Mouse (Mus musculus) stomach, postnatal 0 days (tissue): ENCODE results near the gene Smoc2. TPM values are rescaled to one million over a fixed set of nuclear protein-coding genes. Genes with fewer than 3 reads are reported as not detected.
A peak's percentile ranks its signal among the peaks of the same experiment; 100 is the strongest.

Experiments used
- ATAC-seq: fragments of 200-750 bp; cut with Nextera tagmentation; 2 replicates; pipeline ENCODE4 v1.8.0; 2017; ENCODE audit not compliant: low FRiP score, low TSS enrichment
- DNase-seq: peaks from one replicate; pipeline ENCODE4 v3.0.0-alpha.2; 2016; ENCODE audit warnings: low spot score
- H3K27ac ChIP-seq: fragments of 300-500 bp; sonication (generic); replicated peaks from 2 replicates; pipeline ENCODE4 v1.5.1; 2014; ENCODE audit warnings: mild to moderate bottlenecking, control low read depth
- H3K27me3 ChIP-seq: fragments of 300-500 bp; sonication (generic); 2 replicates; pipeline ENCODE4 v1.6.1; 2014; ENCODE audit warnings: low read length; ENCODE audit not compliant: control insufficient read depth, insufficient read depth
- H3K36me3 ChIP-seq: fragments of 300-500 bp; sonication (generic); 2 replicates; pipeline ENCODE4 v1.6.1; 2014; ENCODE audit warnings: low read length, mixed read lengths; ENCODE audit not compliant: control insufficient read depth, insufficient read depth
- H3K4me1 ChIP-seq: fragments of 300-500 bp; sonication (generic); replicated peaks from 2 replicates; pipeline ENCODE4 v1.6.1; 2014; ENCODE audit warnings: antibody characterized with exemption; ENCODE audit not compliant: control insufficient read depth, insufficient read depth
- H3K4me2 ChIP-seq: fragments of 300-500 bp; sonication (generic); replicated peaks from 2 replicates; pipeline ENCODE4 v1.6.1; 2014; ENCODE audit warnings: low read depth, mild to moderate bottlenecking, control low read depth, moderate library complexity
- H3K4me3 ChIP-seq: fragments of 300-500 bp; sonication (generic); 2 replicates; pipeline ENCODE4 v1.5.1; 2014; ENCODE audit warnings: low read depth, low read length, control low read depth
- H3K9ac ChIP-seq: fragments of 300-500 bp; sonication (generic); 2 replicates; pipeline ENCODE4 v1.6.1; 2014; ENCODE audit warnings: mild to moderate bottlenecking, low read length, control low read depth, mixed read lengths
- H3K9me3 ChIP-seq: fragments of 300-500 bp; sonication (generic); 2 replicates; pipeline ENCODE4 v1.6.1; 2016; ENCODE audit warnings: low read length; ENCODE audit not compliant: control insufficient read depth
- CTCF ChIP-seq: IDR thresholded peaks from 2 replicates; pipeline ENCODE4 v1.5.1; 2016; ENCODE audit warnings: antibody characterized with exemption, low read depth, mild to moderate bottlenecking, moderate library complexity
- EP300 ChIP-seq: optimal IDR thresholded peaks from 2 replicates; pipeline ENCODE3; 2016; ENCODE audit warnings: antibody characterized with exemption
- WGBS: fragments of 180-500 bp; shearing (Covaris S2); extraction: QIAGEN DNeasy Blood & Tissue Kit; methylation state at CpG from one replicate; pipeline ENCODE4 v1.1.7; 2014; 5-methylcytosine and 5-hydroxymethylcytosine counted together
- polyA plus RNA-seq: library from polyadenylated mRNA; unstranded; fragments of >200 nt; fragmentation: Nextera tagmentation; extraction: Ambion mirVana; gene quantifications from 2 replicates; pipeline ENCODE4 v1.2.1, GENCODE M21; 2015

Gene Smoc2
- polyA plus RNA-seq, 1 experiment from 2014 or later, result 59.2 TPM

DNA sequence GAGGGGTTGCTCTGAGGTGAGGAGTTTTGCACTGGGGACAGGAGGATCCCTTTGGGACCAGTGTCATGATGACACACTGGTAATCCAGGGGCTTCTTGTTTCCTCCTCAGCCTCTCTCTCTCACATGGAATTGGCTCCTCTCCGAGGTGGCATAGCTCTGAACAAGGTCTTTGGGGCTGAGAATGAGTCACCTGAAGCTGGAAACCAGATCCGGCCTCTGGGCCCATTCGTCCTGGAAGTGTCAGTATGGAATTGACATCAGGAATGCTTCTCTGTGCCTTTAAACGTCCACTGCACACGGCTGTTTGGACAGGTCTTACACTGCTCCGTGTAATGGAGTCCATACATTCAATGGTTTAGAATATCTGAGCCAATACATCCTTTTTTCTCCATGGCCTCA is 42.2 kb upstream of the Smoc2 start:
- H3K9me3 ChIP-seq, result no peaks in the 10 kb centered on the region
- no peaks in the 10 kb centered on the region for H3K27me3 ChIP-seq
- no peak for TF ChIP-seq EP300
- TF ChIP-seq CTCF, result no peak
- no peaks in the 10 kb centered on the region for H3K4me1 ChIP-seq
- no peak overlapping the region for H3K4me2 ChIP-seq
- no peak overlapping the region for H3K4me3 ChIP-seq
- ATAC-seq (no peak), DNase-seq (no peak)
- H3K36me3 ChIP-seq, result no peaks in the 10 kb centered on the region
- no peak overlapping the region for H3K27ac ChIP-seq
- WGBS, result 29% methylated on average over 6 of the region's 6 CpGs
- H3K9ac ChIP-seq, result no peak overlapping the region

- no peak overlapping the region for H3K27ac ChIP-seq
- no peaks in the 10 kb centered on the region; the same call in 1 of the 2 replicates for H3K4me1 ChIP-seq
- H3K36me3 ChIP-seq, result no peaks in the 10 kb centered on the region
- DNase-seq (no peak), ATAC-seq (peak; percentile 35; the same call in 1 of the 2 replicates)
- H3K9me3 ChIP-seq, result no peaks in the 10 kb centered on the region
- H3K4me2 ChIP-seq, result no peak overlapping the region
- no peak for TF ChIP-seq EP300
- no peak for TF ChIP-seq CTCF
- 67% methylated on average over 10 of the region's 10 CpGs for WGBS
- no peak overlapping the region for H3K9ac ChIP-seq
- no peaks in the 10 kb centered on the region for H3K27me3 ChIP-seq
- H3K4me3 ChIP-seq, result no peak overlapping the region
Observed at GRCm38 (mm10) chr17:14239960-14240359, 39.3 kb upstream of the Smoc2 start.

- H3K4me1 ChIP-seq, result no peaks in the 10 kb centered on the region; the same call in 1 of the 2 replicates
Observed at GRCm38 (mm10) chr17:14242634-14243033, 36.7 kb upstream of the Smoc2 start.

DNA sequence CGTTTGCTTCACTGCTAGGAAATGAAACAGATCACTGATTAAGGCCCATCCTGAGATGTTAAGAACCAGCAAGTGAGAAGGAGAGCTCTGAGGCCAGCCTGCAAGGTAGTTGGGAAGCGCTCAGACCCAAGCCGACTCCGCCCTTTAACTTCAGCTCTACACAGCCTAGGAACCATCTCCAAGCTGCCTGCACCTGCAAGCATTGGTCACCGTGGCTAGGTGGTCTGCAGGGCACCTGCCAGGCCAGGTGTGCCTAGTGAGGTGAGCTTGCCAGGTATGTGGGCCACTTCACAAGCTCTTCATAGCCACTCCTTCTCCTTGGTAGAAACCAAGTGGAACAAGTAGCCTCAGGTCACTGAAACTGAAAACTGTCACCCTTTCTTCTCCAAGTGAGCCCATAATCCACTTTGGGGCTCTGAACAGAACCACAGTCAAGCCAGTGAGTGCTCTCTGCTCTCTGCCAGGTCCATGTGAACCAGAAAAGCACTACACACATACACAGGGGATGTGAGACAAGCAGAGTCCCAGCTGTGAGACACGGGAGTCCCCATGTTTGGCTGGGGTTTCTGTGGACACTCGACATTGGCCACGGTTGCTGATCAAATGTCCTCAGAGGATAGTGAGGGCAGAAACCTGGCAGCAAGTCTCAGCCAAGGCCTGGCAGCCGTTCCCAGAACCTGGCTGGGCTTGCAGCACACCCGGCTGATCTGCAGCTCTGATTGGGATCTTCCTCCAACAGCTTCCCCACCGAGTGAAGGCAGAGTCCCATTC is 34.9 kb upstream of the Smoc2 start:
- Histone ChIP-seq H3K36me3 (no peaks in the 10 kb centered on the region), H3K27me3 (no peaks in the 10 kb centered on the region), H3K9me3 (no peaks in the 10 kb centered on the region), H3K4me1 (no peaks in the 10 kb centered on the region; the same call in 1 of the 2 replicates), H3K27ac (peak overlapping the region; percentile 49), H3K9ac (no peak overlapping the region), H3K4me3 (no peak overlapping the region), H3K4me2 (no peak overlapping the region)
- ATAC-seq, result no peak
- TF ChIP-seq EP300 (no peak), CTCF (no peak)
- DNase-seq, result no peak
- 51% methylated on average over 11 of the region's 11 CpGs for WGBS

More at GRCm38 (mm10) chr17:14242634-14243033, 36.7 kb upstream of the Smoc2 start:
- H3K27ac ChIP-seq, result no peak overlapping the region
- H3K36me3 ChIP-seq, result no peaks in the 10 kb centered on the region
- no peaks in the 10 kb centered on the region for H3K27me3 ChIP-seq
- no peak overlapping the region for H3K4me3 ChIP-seq
- H3K9me3 ChIP-seq, result no peaks in the 10 kb centered on the region
- no peak overlapping the region for H3K4me2 ChIP-seq
- no peak for DNase-seq
- H3K9ac ChIP-seq, result no peak overlapping the region
- ATAC-seq, result no peak
- WGBS, result 85% methylated on average over 8 of the region's 8 CpGs
- TF ChIP-seq EP300 (no peak), CTCF (no peak)

- Histone ChIP-seq H3K9me3 (no peaks in the 10 kb centered on the region), H3K27me3 (no peaks in the 10 kb centered on the region), H3K4me2 (no peak overlapping the region), H3K36me3 (no peaks in the 10 kb centered on the region), H3K9ac (no peak overlapping the region), H3K4me3 (no peak overlapping the region), H3K27ac (no peak overlapping the region), H3K4me1 (no peaks in the 10 kb centered on the region; the same call in 1 of the 2 replicates)
- no peak for DNase-seq
- 78% methylated on average over 2 of the region's 2 CpGs for WGBS
- TF ChIP-seq CTCF, result no peak
- no peak for TF ChIP-seq EP300
- ATAC-seq, result no peak
Observed at GRCm38 (mm10) chr17:14246266-14246665, 33.0 kb upstream of the Smoc2 start.

- H3K4me3 ChIP-seq, result no peak overlapping the region
- no peak for ATAC-seq
Observed at GRCm38 (mm10) chr17:14247931-14248330, 31.4 kb upstream of the Smoc2 start.

More at GRCm38 (mm10) chr17:14247931-14248330, 31.4 kb upstream of the Smoc2 start:
- no peaks in the 10 kb centered on the region for H3K9me3 ChIP-seq
- 85% methylated on average over 8 of the region's 8 CpGs for WGBS
- no peak overlapping the region for H3K4me2 ChIP-seq
- no peaks in the 10 kb centered on the region; the same call in 1 of the 2 replicates for H3K4me1 ChIP-seq
- no peaks in the 10 kb centered on the region for H3K27me3 ChIP-seq
- H3K27ac ChIP-seq, result no peak overlapping the region
- no peak for DNase-seq
- no peak for TF ChIP-seq EP300
- TF ChIP-seq CTCF, result no peak
- no peak overlapping the region for H3K9ac ChIP-seq
- no peaks in the 10 kb centered on the region for H3K36me3 ChIP-seq
